ENCODE assay signal across 10 mouse cellular contexts in genomic region chr2:93992259-93992658, GRCm38 (mm10). TPM values are rescaled to one million over a fixed set of nuclear protein-coding genes. Genes with fewer than 3 reads are reported as not detected.
A peak's percentile ranks its signal among the peaks of the same experiment; 100 is the strongest.
DNase-seq lines count a peak whose midpoint lies in the region; ATAC-seq lines count a peak whose summit lies in the region.
"Had no signal": no experiment of that assay in that cellular context is flagged by ENCODE, and none has a peak within 500 bp of the region (broad histone marks: within the 10 kb centered on the region; RNA-seq: fewer than 3 reads in every experiment).

No protein-coding gene starts in this region.

- no peaks in the 10 kb centered on the region for H3K27me3 ChIP-seq in lung, embryonic 16.5 days (ENCODE audit: control insufficient read depth, insufficient read depth, low read depth, low read length)
- no peaks in the 10 kb centered on the region for H3K27me3 ChIP-seq in heart, embryonic 14.5 days (ENCODE audit: control insufficient read depth, insufficient read depth, low read length)
- no peaks in the 10 kb centered on the region for H3K27me3 ChIP-seq in midbrain, embryonic 16.5 days (ENCODE audit: control insufficient read depth, insufficient read depth, low read depth, low read length)
- H3K27me3 ChIP-seq in intestine, embryonic 15.5 days (replicated peaks): no peaks in the 10 kb centered on the region

- peaks cover 22% of the 10 kb centered on the region; the same call in 1 of the 2 replicates for H3K36me3 ChIP-seq in lung, embryonic 16.5 days (ENCODE audit: control insufficient read depth, insufficient read depth, low read length)
- H3K36me3 ChIP-seq in heart, embryonic 14.5 days (ENCODE audit: control insufficient read depth, insufficient read depth, low read length): peaks cover 91% of the 10 kb centered on the region
- peaks cover 26% of the 10 kb centered on the region for H3K36me3 ChIP-seq in midbrain, embryonic 16.5 days (ENCODE audit: control insufficient read depth, insufficient read depth, low read length)
- H3K36me3 ChIP-seq in intestine, embryonic 15.5 days: peaks cover 18% of the 10 kb centered on the region

- H3K4me3 ChIP-seq in lung, embryonic 16.5 days (ENCODE audit: low read length): no peak overlapping the region
- no peak overlapping the region for H3K4me3 ChIP-seq in heart, embryonic 14.5 days (ENCODE audit: control insufficient read depth in 1 of 2, insufficient read depth in 1 of 2, low read depth in 1 of 2, low read length in 2 of 2)
- H3K4me3 ChIP-seq in midbrain, embryonic 16.5 days (ENCODE audit: low read depth, low read length): no peak overlapping the region
- H3K4me3 ChIP-seq in intestine, embryonic 15.5 days (replicated peaks): no peak overlapping the region

- ATAC-seq in lung, embryonic 16.5 days (ENCODE audit: low read depth): peak; percentile 20; the same call in 1 of the 2 replicates
- ATAC-seq in heart, embryonic 14.5 days (ENCODE audit: insufficient number of reproducible peaks, insufficient read depth, low FRiP score, low read depth): no peak
- ATAC-seq in midbrain, embryonic 16.5 days: peak; percentile 54; the same call in 1 of the 2 replicates
- no peak for ATAC-seq in intestine, embryonic 15.5 days
- ATAC-seq in CD4-positive, CD25-positive, alpha-beta regulatory T cell, adult 4 months: no peak

- 0 out of 2 replicates have a peak, but pooled peaks cover 3% of the 10 kb centered on the region for H3K4me1 ChIP-seq in lung, embryonic 16.5 days (replicated peaks; ENCODE audit: control insufficient read depth, insufficient read depth, low read length)
- peaks cover 12 to 36% of the 10 kb centered on the region in 2 experiments for H3K4me1 ChIP-seq in heart, embryonic 14.5 days (ENCODE audit: control insufficient read depth in 2 of 2, insufficient read depth in 2 of 2, low read length in 2 of 2)
- peaks cover 19% of the 10 kb centered on the region for H3K4me1 ChIP-seq in midbrain, embryonic 16.5 days (ENCODE audit: control insufficient read depth, insufficient read depth, low read length)
- no peaks in the 10 kb centered on the region for H3K4me1 ChIP-seq in intestine, embryonic 15.5 days (replicated peaks)

- H3K9me3 ChIP-seq in lung, embryonic 16.5 days (ENCODE audit: control insufficient read depth, low read length): no peaks in the 10 kb centered on the region
- no peaks in the 10 kb centered on the region for H3K9me3 ChIP-seq in heart, embryonic 14.5 days (ENCODE audit: control insufficient read depth, low read length)
- H3K9me3 ChIP-seq in midbrain, embryonic 16.5 days (replicated peaks; ENCODE audit: control insufficient read depth, low read length, poor library complexity, severe bottlenecking): no peaks in the 10 kb centered on the region
- no peaks in the 10 kb centered on the region for H3K9me3 ChIP-seq in intestine, embryonic 15.5 days

- 55% methylated on average over 5 of the region's 5 CpGs for WGBS in lung, embryonic 16.5 days
- WGBS in heart, embryonic 14.5 days: 57% methylated on average over 5 of the region's 5 CpGs
- 26% methylated on average over 5 of the region's 5 CpGs for WGBS in midbrain, embryonic 16.5 days
- 66% methylated on average over 5 of the region's 5 CpGs for WGBS in intestine, embryonic 15.5 days

- no peak overlapping the region for H3K4me2 ChIP-seq in lung, embryonic 16.5 days (ENCODE audit: low read depth, low read length)
- no peak overlapping the region for H3K4me2 ChIP-seq in heart, embryonic 14.5 days (ENCODE audit: low read length)
- peak overlapping the region; percentile 10; the same call in 1 of the 2 replicates for H3K4me2 ChIP-seq in midbrain, embryonic 16.5 days (ENCODE audit: low read length)
- no peak overlapping the region for H3K4me2 ChIP-seq in intestine, embryonic 15.5 days (replicated peaks)

- H3K9ac ChIP-seq in lung, embryonic 16.5 days (ENCODE audit: low read length): no peak overlapping the region
- no peak overlapping the region for H3K9ac ChIP-seq in heart, embryonic 14.5 days (ENCODE audit: low read length)
- no peak overlapping the region for H3K9ac ChIP-seq in midbrain, embryonic 16.5 days (ENCODE audit: low read depth, low read length)
- no peak overlapping the region for H3K9ac ChIP-seq in intestine, embryonic 15.5 days

- peak overlapping the region; percentile 19; the same call in 1 of the 2 replicates for H3K27ac ChIP-seq in lung, embryonic 16.5 days (ENCODE audit: low read length)
- peak overlapping the region; percentile 10 to 58; a peak in 2 of 4 replicates for H3K27ac ChIP-seq in heart, embryonic 14.5 days (replicated peaks in 1 of 2; ENCODE audit: control insufficient read depth in 1 of 2, insufficient read depth in 1 of 2, low read depth in 2 of 2, low read length in 2 of 2)
- peak overlapping the region; percentile 67; the same call in 1 of the 2 replicates for H3K27ac ChIP-seq in midbrain, embryonic 16.5 days (ENCODE audit: low read length)
- no peak overlapping the region for H3K27ac ChIP-seq in intestine, embryonic 15.5 days

- DNase-seq in embryo, embryonic 10.5 days (ENCODE audit: low spot score): peak; percentile 21
- no peak for DNase-seq in embryo, embryonic 10 days (ENCODE audit: low spot score)
- DNase-seq in lung, adult 18-20 months: no peak

RNA-seq across cellular contexts. Expression of gene Gm27027, which starts 3.9 kb away (rescaled TPM):
- polyA plus RNA-seq in lung, embryonic 16.5 days (2015; fragmentation: Nextera tagmentation; extraction: Ambion mirVana): not detected in 2 replicates
- not detected in 2 replicates for polyA plus RNA-seq in heart, embryonic 14.5 days (2014; fragmentation: Nextera tagmentation; extraction: Ambion mirVana)
- polyA plus RNA-seq in midbrain, embryonic 16.5 days (2015; fragmentation: Nextera tagmentation; extraction: Ambion mirVana): not detected in 2 replicates
- polyA plus RNA-seq in intestine, embryonic 15.5 days (2015; fragmentation: Nextera tagmentation; extraction: Ambion mirVana): not detected in 2 replicates
- polyA plus RNA-seq in CD4-positive, CD25-positive, alpha-beta regulatory T cell, adult 4 months (2017; shearing (Covaris generic)): not detected
- polyA plus RNA-seq: frontal cortex, adult 2 months; limb, embryonic 11.5 days had no signal

RNA-seq across cellular contexts. Expression of gene Alkbh3, which starts 18.3 kb away (rescaled TPM):
- polyA plus RNA-seq in lung, embryonic 16.5 days (2015; fragmentation: Nextera tagmentation; extraction: Ambion mirVana): 63.0 and 70.0 TPM in 2 replicates
- 68.8 and 76.2 TPM in 2 replicates for polyA plus RNA-seq in heart, embryonic 14.5 days (2014; fragmentation: Nextera tagmentation; extraction: Ambion mirVana)
- 46.2 and 46.4 TPM in 2 replicates for polyA plus RNA-seq in midbrain, embryonic 16.5 days (2015; fragmentation: Nextera tagmentation; extraction: Ambion mirVana)
- polyA plus RNA-seq in intestine, embryonic 15.5 days (2015; fragmentation: Nextera tagmentation; extraction: Ambion mirVana): 63.6 and 72.2 TPM in 2 replicates
- 10 to 100 TPM; 55.1 to 70.7 TPM for polyA plus RNA-seq in CD4-positive, CD25-positive, alpha-beta regulatory T cell, adult 4 months (2017; shearing (Covaris generic))

RNA-seq across cellular contexts. Expression of gene Gm13889, which starts 35.3 kb away (rescaled TPM):
- 23.4 and 26.8 TPM in 2 replicates for polyA plus RNA-seq in lung, embryonic 16.5 days (2015; fragmentation: Nextera tagmentation; extraction: Ambion mirVana)
- 8.3 and 9.9 TPM in 2 replicates for polyA plus RNA-seq in heart, embryonic 14.5 days (2014; fragmentation: Nextera tagmentation; extraction: Ambion mirVana)
- 5.3 and 5.8 TPM in 2 replicates for polyA plus RNA-seq in midbrain, embryonic 16.5 days (2015; fragmentation: Nextera tagmentation; extraction: Ambion mirVana)
- polyA plus RNA-seq in intestine, embryonic 15.5 days (2015; fragmentation: Nextera tagmentation; extraction: Ambion mirVana): 14.4 and 16.4 TPM in 2 replicates
- not detected for polyA plus RNA-seq in CD4-positive, CD25-positive, alpha-beta regulatory T cell, adult 4 months (2017; shearing (Covaris generic))

Comparison
In these comparisons a context has a peak if more than half of its experiments do, and no peak if none do; other contexts are left out.
1. ATAC-seq: peak in lung, embryonic 16.5 days (single experiment) and midbrain, embryonic 16.5 days (single experiment); none in heart, embryonic 14.5 days (single experiment), intestine, embryonic 15.5 days (single experiment) and CD4-positive, CD25-positive, alpha-beta regulatory T cell, adult 4 months (single experiment).